Mouse (Mus musculus) heart, embryonic 13.5 days (tissue): ENCODE data around the gene Ttl. TPM values are rescaled to one million over a fixed set of nuclear protein-coding genes. Genes with fewer than 3 reads are reported as not detected.

Experiments used
- ATAC-seq: fragments of 200-750 bp; cut with Nextera tagmentation; 2 replicates; pipeline ENCODE4 v1.8.0; 2017; ENCODE audit warnings: moderate TSS enrichment; ENCODE audit not compliant: insufficient number of reproducible peaks, low FRiP score, low TSS enrichment; ENCODE audit errors: extremely low read depth
- H3K27ac ChIP-seq: fragments of 300-500 bp; sonication (generic); replicated peaks from 2 replicates; pipeline ENCODE4 v1.5.1; 2015; ENCODE audit warnings: moderate library complexity, mild to moderate bottlenecking, inconsistent platforms
- H3K27me3 ChIP-seq: fragments of 300-500 bp; sonication (generic); replicated peaks from 2 replicates; pipeline ENCODE4 v1.6.1; 2015; ENCODE audit warnings: mild to moderate bottlenecking, inconsistent platforms
- H3K36me3 ChIP-seq: fragments of 300-500 bp; sonication (generic); 2 replicates; pipeline ENCODE4 v1.6.1; 2015; ENCODE audit warnings: mild to moderate bottlenecking, inconsistent platforms
- H3K4me1 ChIP-seq: fragments of 300-500 bp; sonication (generic); 2 replicates; pipeline ENCODE4 v1.6.1; 2015; ENCODE audit warnings: inconsistent platforms
- H3K4me2 ChIP-seq: fragments of 300-500 bp; sonication (generic); 2 replicates; pipeline ENCODE4 v1.6.1; 2015; ENCODE audit warnings: inconsistent platforms, mild to moderate bottlenecking, moderate library complexity
- H3K4me3 ChIP-seq: fragments of 300-500 bp; sonication (generic); 2 replicates; pipeline ENCODE4 v1.5.1; 2015; ENCODE audit warnings: moderate library complexity, mild to moderate bottlenecking, inconsistent platforms
- H3K9ac ChIP-seq: fragments of 300-500 bp; sonication (generic); 2 replicates; pipeline ENCODE4 v1.6.1; 2015; ENCODE audit warnings: inconsistent platforms, mild to moderate bottlenecking, moderate library complexity
- H3K9me3 ChIP-seq: fragments of 300-500 bp; sonication (generic); 2 replicates; pipeline ENCODE4 v1.6.1; 2016; ENCODE audit warnings: inconsistent platforms
- WGBS: fragments of 180-500 bp; shearing (Covaris S2); methylation state at CpG from one replicate; pipeline ENCODE4 v1.1.7; 2015; ENCODE audit warnings: mixed read lengths; 5-methylcytosine and 5-hydroxymethylcytosine counted together
- polyA plus RNA-seq: library from polyadenylated mRNA; unstranded; fragments of >200 nt; fragmentation: Nextera tagmentation; extraction: Ambion mirVana; gene quantifications from 2 replicates; pipeline ENCODE4 v1.2.1, GENCODE M21; 2015

Ttl gene
- polyA plus RNA-seq, 1 experiment from 2014 or later: 7.5 TPM

- no peak overlapping the region for H3K9ac ChIP-seq
- peaks cover 55% of the 10 kb centered on the region for H3K36me3 ChIP-seq
- ATAC-seq: no peak
- H3K27me3 ChIP-seq: no peaks in the 10 kb centered on the region
- 0 out of 2 replicates have a peak, but pooled peaks cover 6% of the 10 kb centered on the region for H3K9me3 ChIP-seq
- H3K4me2 ChIP-seq: no peak overlapping the region
- WGBS: 78% methylated on average over 1 of the region's 1 CpGs
- no peak overlapping the region for H3K4me3 ChIP-seq
- H3K4me1 ChIP-seq: peaks cover 5% of the 10 kb centered on the region; the same call in 1 of the 2 replicates
- H3K27ac ChIP-seq: no peak overlapping the region
Observed at GRCm38 (mm10) chr2:129087520-129087919, 21.8 kb downstream of the Ttl start.

- Histone ChIP-seq H3K36me3 (peaks cover 69% of the 10 kb centered on the region), H3K9ac (peak overlapping the region; percentile 47; the same call in 1 of the 2 replicates), H3K9me3 (0 out of 2 replicates have a peak, but pooled peaks cover 1% of the 10 kb centered on the region), H3K27me3 (no peaks in the 10 kb centered on the region), H3K4me1 (peaks cover 5% of the 10 kb centered on the region; the same call in 1 of the 2 replicates), H3K4me3 (no peak overlapping the region), H3K4me2 (no peak overlapping the region), H3K27ac (no peak overlapping the region)
- 44% methylated on average over 4 of the region's 4 CpGs for WGBS
- no peak for ATAC-seq
Observed at GRCm38 (mm10) chr2:129090370-129090769, 24.6 kb downstream of the Ttl start.

- WGBS: 87% methylated on average over 12 of the region's 12 CpGs
Observed at GRCm38 (mm10) chr2:129092810-129093209, 27.1 kb downstream of the Ttl start.

DNA sequence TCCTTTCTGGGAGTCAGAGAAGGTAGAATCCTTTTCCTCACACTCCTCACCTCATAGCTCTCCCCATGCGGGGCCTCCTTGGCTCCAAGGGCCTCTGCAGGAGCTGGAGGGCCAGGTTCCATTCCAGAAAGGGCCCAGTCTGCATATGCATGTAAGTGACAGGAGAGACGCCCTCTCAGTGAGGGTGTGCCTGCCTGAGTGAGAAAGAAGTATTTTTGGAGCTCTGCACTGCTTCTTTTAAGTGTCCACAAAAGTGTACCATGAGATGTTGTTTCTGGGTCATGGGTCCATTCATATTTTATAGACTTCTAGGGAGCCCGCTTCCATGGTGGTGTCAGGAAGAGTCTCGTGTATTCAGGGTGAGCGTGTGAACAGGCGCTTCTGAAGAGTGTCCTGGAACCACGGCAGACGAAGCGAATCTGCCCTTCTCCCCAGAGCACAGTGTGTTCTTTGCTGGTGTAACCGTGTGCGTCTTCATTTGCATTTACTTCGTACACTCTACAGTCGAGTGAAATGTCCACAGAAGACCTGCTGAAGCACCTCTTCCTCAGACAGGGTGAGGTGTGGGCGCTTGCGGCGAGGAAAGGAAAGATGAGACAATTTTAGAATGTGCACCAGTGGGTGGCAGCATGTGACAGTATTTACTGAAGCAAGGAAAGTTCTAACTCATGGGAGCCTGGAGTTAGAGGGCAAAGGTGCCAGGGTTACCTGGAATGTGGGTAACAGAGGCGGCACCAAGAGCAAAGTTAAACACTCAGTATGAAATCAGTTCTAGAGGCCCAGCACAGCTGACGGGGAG is 28.4 kb downstream of the Ttl start:
- peaks cover 41% of the 10 kb centered on the region for H3K36me3 ChIP-seq
- peaks cover 5% of the 10 kb centered on the region; the same call in 1 of the 2 replicates for H3K4me1 ChIP-seq
- ATAC-seq: no peak
- H3K4me2 ChIP-seq: no peak overlapping the region
- H3K4me3 ChIP-seq: no peak overlapping the region
- no peaks in the 10 kb centered on the region for H3K27me3 ChIP-seq
- WGBS: 84% methylated on average over 18 of the region's 18 CpGs
- H3K27ac ChIP-seq: no peak overlapping the region
- H3K9ac ChIP-seq: no peak overlapping the region
- H3K9me3 ChIP-seq: no peaks in the 10 kb centered on the region

More at GRCm38 (mm10) chr2:129092810-129093209, 27.1 kb downstream of the Ttl start:
- no peak overlapping the region for H3K4me3 ChIP-seq
- H3K9ac ChIP-seq: no peak overlapping the region
- peaks cover 50% of the 10 kb centered on the region for H3K36me3 ChIP-seq
- H3K27me3 ChIP-seq: no peaks in the 10 kb centered on the region
- no peak overlapping the region for H3K4me2 ChIP-seq
- no peak overlapping the region for H3K27ac ChIP-seq
- no peak for ATAC-seq
- H3K4me1 ChIP-seq: peaks cover 5% of the 10 kb centered on the region; the same call in 1 of the 2 replicates
- no peaks in the 10 kb centered on the region for H3K9me3 ChIP-seq

- Histone ChIP-seq H3K27me3 (no peaks in the 10 kb centered on the region), H3K36me3 (peaks cover 32% of the 10 kb centered on the region), H3K4me1 (peaks cover 10% of the 10 kb centered on the region), H3K27ac (no peak within 1 kb of the TSS), H3K9me3 (no peaks in the 10 kb centered on the region), H3K4me3 (peak within 1 kb of the TSS; percentile 84), H3K9ac (peak within 1 kb of the TSS; percentile 83), H3K4me2 (peak within 1 kb of the TSS; percentile 89)
- under 1% methylated on average over 35 of the region's 35 CpGs for WGBS
- ATAC-seq: peak; percentile 94
Observed at GRCm38 (mm10) chr2:129100784-129101310, 35.1 kb downstream of the Ttl start, which contains the start of gene Polr1b. TSS of gene Polr1b (plus strand) at chr2:129100995.

- H3K4me2 ChIP-seq: no peak overlapping the region
- H3K27me3 ChIP-seq: no peaks in the 10 kb centered on the region
- H3K4me1 ChIP-seq: no peaks in the 10 kb centered on the region
- no peaks in the 10 kb centered on the region for H3K9me3 ChIP-seq
- H3K27ac ChIP-seq: no peak overlapping the region
- no peak overlapping the region for H3K4me3 ChIP-seq
- no peak overlapping the region for H3K9ac ChIP-seq
- 88% methylated on average over 5 of the region's 5 CpGs for WGBS
- no peak for ATAC-seq
- peaks cover 89% of the 10 kb centered on the region for H3K36me3 ChIP-seq
Observed at GRCm38 (mm10) chr2:129112924-129113323, 47.2 kb downstream of the Ttl start.

DNA sequence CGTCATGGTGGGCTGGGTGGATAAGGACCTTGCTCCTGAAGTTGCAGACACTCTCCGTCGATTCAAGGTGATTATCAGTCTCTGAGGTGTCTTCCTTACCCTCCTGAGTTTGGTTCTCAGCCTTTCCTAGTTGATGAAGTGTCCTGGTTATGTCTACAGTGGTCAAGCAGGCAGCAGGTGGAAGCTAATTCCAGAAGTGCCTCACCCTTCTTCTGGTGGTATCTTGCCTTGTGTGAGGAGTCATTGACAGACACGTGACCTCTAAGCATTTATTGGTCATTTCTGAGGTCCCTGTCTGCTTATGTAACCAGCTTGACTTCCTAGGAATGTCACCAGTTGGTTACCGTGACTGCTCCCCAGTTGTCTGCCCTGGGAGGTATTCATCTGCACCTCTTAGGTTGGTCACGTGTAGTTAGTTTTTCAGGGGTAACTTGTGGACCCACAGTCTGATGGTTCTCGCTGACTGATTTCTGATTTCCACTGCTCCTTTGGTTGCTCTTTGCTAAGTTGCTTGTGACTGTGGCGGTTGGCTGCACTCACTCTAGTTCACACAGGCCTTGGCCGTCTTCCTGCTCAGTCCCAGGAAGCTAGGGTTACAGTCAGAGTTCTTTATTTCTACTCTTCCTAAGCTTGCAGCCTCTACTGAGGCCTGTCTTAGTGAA is 50.1 kb downstream of the Ttl start:
- no peak overlapping the region for H3K4me3 ChIP-seq
- no peaks in the 10 kb centered on the region for H3K9me3 ChIP-seq
- 86% methylated on average over 9 of the region's 9 CpGs for WGBS
- H3K27me3 ChIP-seq: no peaks in the 10 kb centered on the region
- ATAC-seq: no peak
- peaks cover 95% of the 10 kb centered on the region for H3K36me3 ChIP-seq
- no peaks in the 10 kb centered on the region for H3K4me1 ChIP-seq
- H3K9ac ChIP-seq: no peak overlapping the region
- H3K27ac ChIP-seq: no peak overlapping the region
- no peak overlapping the region for H3K4me2 ChIP-seq

DNA sequence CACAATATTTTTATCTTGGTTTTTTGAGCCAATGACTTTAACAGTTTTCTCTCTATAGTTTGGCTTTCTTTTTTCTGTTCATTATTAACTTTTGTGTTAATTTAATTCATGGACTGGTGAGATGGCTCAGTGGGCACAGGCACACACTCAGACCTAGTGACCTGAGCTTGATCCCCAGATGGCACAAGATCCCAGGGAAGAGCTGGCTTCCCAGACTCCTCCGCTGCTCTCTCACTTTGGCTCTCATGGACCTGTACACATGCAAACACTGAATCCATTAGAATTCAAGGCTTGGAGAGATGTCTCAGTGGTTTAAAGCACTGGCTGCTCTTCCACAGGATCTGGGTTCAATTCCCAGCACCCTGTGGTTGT is 50.6 kb downstream of the Ttl start:
- no peaks in the 10 kb centered on the region for H3K27me3 ChIP-seq
- H3K9ac ChIP-seq: no peak overlapping the region
- no peak for ATAC-seq
- H3K27ac ChIP-seq: no peak overlapping the region
- H3K4me2 ChIP-seq: no peak overlapping the region
- H3K4me3 ChIP-seq: no peak overlapping the region
- WGBS: 97% methylated on average over 1 of the region's 1 CpGs
- H3K9me3 ChIP-seq: no peaks in the 10 kb centered on the region
- no peaks in the 10 kb centered on the region for H3K4me1 ChIP-seq
- peaks cover 96% of the 10 kb centered on the region for H3K36me3 ChIP-seq

DNA sequence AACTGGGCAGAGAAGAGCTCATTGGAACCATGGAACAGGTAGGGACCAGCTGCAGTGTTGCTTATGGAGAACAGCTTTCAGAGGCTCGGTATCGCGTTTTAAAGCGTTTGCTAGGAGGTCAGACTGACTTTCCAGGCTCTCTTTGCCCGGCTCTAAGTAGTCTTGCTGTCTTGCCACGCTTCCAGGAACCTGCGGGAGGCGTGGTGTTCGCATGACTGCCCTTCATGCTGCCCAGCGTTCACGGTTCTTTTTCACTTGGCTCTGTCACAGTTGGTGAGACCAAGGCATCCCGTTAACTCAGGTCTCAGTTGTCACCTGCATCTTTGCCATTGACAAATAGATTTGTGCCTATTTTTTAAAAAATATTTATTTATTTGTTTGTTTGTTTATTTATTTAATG is 52.3 kb downstream of the Ttl start:
- H3K4me2 ChIP-seq: no peak overlapping the region
- no peaks in the 10 kb centered on the region for H3K4me1 ChIP-seq
- no peaks in the 10 kb centered on the region for H3K9me3 ChIP-seq
- no peak for ATAC-seq
- peaks cover 99% of the 10 kb centered on the region for H3K36me3 ChIP-seq
- no peak overlapping the region for H3K9ac ChIP-seq
- no peak overlapping the region for H3K4me3 ChIP-seq
- no peak overlapping the region for H3K27ac ChIP-seq
- 90% methylated on average over 12 of the region's 12 CpGs for WGBS
- no peaks in the 10 kb centered on the region for H3K27me3 ChIP-seq

- Histone ChIP-seq H3K27ac (no peak overlapping the region), H3K4me3 (no peak overlapping the region), H3K27me3 (no peaks in the 10 kb centered on the region), H3K36me3 (peaks cover 99% of the 10 kb centered on the region), H3K9ac (no peak overlapping the region), H3K4me1 (no peaks in the 10 kb centered on the region), H3K9me3 (no peaks in the 10 kb centered on the region), H3K4me2 (no peak overlapping the region)
- ATAC-seq: no peak
- 97% methylated on average over 8 of the region's 8 CpGs for WGBS
Observed at GRCm38 (mm10) chr2:129121986-129122385, 56.2 kb downstream of the Ttl start.

DNA sequence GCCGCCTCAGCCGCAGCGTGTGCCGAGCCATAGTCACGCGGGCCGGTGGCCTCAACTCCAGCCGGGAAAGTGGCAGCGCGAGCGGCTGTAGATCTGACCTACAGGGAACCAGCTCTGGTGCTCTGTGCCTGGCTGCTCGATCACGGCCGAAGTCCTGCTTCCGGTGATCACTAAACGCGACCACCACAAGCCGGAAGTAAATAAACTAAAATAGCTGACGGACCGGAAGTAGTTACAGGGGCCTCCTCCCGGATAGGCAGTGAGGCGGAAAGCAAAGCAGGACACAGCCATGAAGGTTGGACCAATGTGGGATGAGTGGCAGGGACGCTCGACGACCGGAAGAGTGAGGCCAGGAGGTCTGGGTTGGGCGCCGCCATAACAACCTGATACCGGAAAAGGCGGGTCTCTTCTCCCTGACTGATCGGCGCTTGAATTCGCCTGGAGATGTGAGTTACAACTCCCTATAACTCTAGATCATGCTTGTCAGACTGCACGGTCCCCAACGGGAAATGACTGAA is 63.7 kb downstream of the Ttl start, which contains the start of gene Chchd5:
Gene Chchd5 (plus strand): TSS at position 289 of the 518 bp plus-strand sequence.
- peak within 1 kb of the TSS; percentile 89 for H3K4me2 ChIP-seq
- ATAC-seq: peak; percentile 96
- under 1% methylated on average over 35 of the region's 35 CpGs for WGBS
- peak within 1 kb of the TSS; percentile 79 for H3K4me3 ChIP-seq
- peaks cover 23% of the 10 kb centered on the region for H3K4me1 ChIP-seq
- H3K9ac ChIP-seq: peak within 1 kb of the TSS; percentile 90
- H3K27me3 ChIP-seq: no peaks in the 10 kb centered on the region
- H3K27ac ChIP-seq: peak within 1 kb of the TSS; percentile 95
- peaks cover 63% of the 10 kb centered on the region for H3K36me3 ChIP-seq
- H3K9me3 ChIP-seq: peaks cover 8% of the 10 kb centered on the region; the same call in 1 of the 2 replicates
